Mouse (Mus musculus) CD4-positive helper T cell, adult 2 months (primary cell): ENCODE results near the gene Itsn1.

ENCODE experiments used
- DNase-seq: peaks from one replicate; pipeline ENCODE4 v3.0.0-alpha.2; 2012; ENCODE audit warnings: low read depth, missing footprints, low spot score

Itsn1 gene

DNA sequence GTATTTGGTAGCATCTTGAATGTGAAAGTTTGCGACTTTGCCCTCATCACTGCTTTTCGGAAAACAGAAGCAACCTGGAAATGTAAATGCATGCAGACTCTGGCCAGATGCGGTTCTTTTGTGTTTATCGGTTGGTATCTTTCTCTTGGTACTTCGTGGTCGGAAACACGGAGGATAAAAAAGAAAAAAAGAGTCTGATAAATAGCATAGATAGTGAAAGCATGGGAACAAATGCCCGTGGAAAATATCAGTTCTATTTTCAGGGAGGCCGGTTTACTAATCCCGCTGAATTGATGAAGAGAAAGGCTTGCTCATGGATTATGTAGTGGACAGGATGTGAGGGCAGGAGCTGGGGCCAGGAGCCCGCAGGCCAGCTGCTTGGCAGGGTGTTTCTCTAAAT lies 1.4 kb downstream of the Itsn1 start:
- DNase-seq, result peak; percentile 29

DNA sequence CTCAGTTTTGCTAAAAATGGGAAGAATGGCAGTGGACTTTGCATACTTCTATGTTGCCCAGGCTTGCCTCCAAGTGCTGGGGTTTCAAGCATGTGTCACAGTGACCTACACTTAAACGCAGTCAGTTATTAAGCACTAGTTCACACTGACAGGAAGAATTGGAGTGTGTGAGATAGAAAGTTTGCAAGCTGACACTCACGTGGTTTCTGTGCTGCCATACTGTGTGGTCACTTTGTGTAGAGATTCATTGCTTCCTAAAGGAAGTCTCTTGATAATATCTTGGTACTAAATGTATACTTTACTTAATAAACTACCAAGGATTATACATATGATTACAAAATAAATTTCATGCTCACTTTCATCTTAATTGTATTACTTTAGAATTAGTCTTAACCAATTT lies 3.7 kb downstream of the Itsn1 start:
- DNase-seq, result no peak

DNA sequence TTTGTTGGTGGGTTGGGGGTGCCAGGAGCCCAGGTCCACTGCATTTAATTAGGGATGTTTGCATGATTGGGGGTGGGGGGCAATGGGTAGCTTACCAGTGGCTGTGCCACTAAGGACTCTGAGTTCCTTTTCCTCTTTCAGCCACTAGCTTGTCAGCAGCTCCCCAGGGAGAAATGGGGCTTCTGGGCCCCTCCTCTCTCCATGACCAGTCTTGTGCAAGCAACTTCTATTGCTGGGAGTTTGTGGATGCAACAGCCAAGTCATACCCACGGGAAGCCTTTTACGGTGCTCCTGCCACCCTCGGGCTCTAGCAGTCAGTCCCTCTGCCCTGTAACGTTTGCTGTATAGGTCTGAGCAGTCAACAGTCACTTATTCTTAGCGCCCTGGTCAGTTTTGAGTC lies 5.7 kb downstream of the Itsn1 start:
- no peak for DNase-seq

DNA sequence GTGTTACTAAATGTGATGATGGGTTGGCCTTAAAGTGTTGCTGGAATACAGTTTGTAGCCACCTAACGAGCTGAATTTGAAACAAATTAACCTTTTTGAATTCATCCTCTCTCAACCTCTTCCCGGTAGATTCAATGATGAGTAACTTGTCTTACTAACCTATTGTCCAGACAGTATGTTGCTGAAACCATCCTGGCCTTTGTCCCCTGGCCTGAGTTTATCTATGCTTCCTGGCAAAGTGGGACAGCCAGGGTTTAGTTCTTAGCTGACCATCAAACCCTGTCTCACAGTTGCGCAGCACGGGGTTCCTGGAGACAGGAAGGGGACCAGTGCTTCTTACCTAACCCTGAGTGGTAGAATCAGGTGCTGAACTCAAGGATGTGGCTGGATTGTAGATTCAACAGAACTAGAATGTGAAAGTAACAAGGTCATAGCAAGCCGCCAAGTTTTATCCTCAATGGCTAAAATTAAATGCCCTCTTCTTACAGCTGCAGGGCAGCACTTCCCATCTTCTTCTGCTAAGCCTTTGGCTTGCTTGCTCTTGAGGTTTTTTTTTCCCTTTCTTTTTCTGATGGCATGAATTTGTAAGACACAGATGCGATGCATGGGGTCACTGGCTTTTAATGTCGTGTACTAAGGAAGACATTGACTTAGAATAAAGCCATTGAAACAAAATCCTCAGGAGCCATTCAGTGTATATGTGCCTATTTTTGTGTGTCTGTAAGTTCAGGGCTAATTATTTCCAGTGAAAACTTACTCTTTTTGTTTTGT lies 7.2 kb downstream of the Itsn1 start:
- no peak for DNase-seq

DNA sequence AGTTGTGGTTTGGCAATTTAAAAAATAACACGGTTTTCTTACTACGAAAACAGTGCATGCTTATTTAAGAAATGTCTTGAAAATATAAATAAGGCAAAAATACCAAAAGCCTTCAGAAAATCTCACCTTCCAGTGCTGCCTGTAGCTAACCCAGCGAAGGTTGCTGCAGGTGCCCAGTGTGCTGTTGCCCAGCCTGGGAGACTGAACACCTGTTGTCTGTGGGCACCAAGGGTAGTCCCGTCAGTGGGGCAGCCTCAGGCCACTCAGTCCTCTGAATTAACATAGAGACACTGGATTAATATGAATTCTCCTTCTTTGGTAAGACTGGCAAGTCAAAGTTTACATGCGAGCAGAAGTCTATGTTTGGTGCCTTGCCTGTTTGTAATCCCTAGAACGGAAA lies 9.4 kb downstream of the Itsn1 start:
- no peak for DNase-seq

DNA sequence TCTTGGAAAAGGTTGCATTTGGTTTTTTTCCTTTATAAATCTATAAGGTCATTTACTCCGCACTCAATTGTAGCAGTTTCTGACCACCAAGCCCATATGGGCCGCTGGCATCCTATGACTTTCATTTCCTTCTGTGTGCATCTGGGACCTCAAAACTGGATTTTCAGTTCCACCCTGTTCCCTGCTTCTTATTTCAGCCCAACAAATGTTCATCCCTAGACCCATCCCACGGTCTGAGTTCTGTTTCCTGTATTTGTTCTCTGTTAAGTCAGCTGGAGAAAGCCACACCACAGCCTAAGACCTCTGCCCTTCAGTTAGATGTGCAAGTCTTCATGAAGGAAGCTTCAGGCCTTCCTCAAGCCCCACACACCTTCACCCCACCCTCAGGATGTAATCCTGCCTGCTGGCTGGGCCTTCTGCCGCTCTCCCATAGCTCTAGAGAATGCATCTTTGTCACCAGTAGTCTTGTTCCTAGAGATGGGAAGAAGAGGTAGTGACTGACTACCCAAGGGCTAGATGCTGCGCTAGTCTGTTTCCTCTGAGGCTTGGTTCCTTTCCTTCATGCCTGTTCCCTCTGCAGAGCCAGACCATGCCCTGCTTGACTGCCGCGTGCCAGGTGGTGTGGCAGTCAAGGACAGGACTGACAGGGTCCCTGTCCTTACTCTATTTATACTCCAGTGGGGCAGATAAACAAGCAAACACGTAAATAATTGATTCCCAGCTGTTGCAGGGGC lies 11.3 kb downstream of the Itsn1 start:
- DNase-seq, result no peak

DNA sequence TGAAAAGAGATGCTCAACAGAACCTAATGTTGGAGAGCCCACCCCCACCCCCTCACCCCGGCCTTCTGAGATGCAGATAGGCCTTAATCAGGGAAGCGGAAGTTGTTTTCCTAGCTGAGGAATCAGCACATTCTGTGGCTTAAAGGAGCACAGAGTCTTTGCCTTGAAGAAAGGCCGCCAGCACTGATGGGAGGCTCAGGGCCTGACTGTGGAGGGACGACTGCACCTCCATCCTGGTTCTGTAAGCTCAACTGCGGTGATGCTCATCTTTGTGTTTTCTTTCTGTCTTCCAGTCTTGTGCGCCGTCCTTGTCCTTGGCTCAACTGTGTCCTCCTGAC lies 11.8 kb downstream of the Itsn1 start:
- DNase-seq, result no peak

DNA sequence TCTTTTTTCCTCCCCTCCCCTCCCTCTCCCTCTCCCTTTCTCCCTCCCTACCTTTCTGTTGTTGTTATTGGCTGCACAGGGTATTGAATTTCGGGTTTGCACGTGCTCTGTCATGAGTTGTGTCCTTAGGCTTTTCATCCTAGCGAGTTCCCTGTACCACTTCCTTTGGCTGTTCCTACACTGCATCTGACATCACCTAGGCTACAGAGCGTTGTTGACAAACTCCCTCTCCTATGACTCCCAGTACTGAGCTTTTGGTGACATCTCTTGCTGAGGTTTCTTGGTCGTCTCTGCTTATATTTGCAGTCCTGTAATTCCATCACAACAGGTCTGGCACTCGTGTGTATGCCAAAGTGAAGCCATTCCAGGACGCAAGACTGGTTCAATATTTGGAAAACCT lies 14.0 kb downstream of the Itsn1 start:
- no peak for DNase-seq

DNA sequence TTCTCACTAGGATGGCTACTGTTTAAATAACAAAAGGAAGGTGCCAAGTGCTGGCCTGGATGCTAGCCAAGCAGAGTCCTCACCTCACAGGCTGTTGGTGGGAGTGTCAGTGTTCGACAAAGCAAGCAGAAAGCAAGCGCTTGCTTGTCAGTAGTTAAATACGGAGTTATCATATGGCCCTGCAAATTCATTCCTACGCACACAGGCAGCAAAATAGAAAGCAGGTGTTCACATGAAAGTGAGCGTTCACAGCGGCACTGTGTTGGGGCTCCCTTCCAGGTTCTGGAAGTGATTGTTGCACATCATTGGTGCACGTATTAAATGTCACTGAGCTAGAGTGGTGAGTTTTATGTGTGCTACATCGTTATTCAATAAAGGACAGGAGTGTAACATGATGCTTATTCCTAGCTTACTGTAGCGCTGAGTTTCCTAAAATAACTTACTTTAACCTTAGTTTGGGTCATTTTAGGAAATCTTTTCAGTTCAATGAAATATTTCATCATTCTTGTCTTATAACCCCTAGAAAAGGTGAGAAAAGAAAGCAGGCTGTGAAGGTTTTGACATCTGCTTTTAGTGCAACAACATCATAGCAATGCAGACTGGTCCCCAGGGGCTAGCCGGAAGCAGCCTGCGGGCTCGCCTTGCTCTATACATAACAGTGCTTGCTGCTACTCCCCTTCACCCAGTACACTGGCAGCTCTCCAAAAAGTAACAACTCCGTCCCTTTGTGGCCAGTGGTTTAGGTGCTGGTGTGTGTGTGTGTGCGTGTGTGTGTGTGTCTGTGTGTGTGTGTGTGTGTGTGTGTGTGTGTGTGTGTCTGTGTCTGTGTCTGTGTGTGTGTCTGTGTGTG lies 17.2 kb downstream of the Itsn1 start:
- peak; percentile 26 for DNase-seq

DNA sequence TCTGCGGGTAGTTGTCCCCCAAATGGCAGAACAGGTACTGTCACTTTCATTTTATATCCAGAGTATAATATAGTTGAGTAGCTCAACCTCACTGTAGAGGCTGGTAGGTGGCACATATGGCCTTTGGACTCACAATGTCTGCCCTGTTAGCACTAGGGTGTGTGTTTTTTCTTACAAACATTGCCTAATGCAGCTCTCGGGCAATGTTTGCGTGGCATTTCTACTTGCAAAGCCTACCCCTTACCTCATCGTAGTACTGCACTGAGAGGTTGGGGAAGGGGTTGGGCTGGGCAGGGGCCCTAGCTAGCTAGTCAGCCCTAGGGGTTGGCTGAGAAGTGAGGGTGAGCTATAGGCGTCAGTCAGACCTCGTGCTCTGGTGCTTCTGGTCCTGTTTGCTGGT lies 18.5 kb downstream of the Itsn1 start:
- DNase-seq, result no peak

DNA sequence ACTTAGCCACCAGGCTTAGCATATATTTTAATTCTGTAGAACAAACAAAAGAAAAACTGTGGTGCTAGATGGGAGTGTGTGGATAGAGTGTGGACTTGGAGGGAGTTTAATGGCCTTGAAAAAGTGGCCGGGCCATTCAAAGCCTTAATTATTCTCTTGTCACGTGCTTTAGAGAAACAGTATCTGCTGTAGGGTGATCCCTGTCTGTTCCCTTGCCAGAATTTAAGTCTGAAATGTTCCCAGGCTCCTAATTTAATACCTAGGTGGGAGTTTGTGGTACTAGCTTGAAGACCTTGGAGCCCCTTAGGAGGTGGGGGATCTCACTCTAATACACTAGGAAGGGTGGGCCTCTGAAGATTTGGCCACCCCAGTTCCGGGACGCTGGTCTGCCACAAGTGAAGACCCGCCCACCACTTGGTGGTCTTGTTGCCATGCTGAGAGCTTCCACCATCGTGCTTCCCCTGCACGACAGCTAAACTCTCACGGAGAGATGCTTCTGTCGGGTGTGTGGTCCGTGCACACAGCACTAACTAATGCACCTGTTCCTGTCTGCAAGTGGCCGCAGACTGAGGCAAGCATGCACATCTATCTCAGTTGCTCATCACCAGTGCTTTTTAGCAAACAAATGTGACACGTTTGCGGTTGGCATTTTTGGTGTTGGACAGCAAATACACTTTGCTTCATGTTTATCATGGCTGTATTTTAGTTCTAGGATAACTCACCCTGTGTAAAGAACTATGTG lies 22.7 kb downstream of the Itsn1 start:
- DNase-seq, result no peak

DNA sequence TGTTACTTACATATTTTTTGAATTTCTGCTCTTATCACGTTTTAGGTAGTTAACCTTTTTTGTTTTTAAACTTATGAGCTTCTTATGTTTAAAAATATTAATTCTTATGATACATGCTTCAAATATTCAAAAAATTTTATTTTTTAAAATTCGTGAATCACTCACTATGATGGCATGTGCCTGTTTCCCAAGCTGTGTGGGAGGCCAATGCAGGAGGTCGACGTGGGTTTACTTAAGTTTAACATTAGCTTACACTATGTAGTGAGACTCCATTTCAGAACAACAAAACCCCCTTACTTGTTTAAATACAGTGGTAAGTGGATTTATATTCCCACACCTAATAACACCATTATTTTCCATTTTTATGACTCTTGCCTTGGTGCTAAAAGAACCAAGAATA lies 24.5 kb downstream of the Itsn1 start:
- no peak for DNase-seq

DNA sequence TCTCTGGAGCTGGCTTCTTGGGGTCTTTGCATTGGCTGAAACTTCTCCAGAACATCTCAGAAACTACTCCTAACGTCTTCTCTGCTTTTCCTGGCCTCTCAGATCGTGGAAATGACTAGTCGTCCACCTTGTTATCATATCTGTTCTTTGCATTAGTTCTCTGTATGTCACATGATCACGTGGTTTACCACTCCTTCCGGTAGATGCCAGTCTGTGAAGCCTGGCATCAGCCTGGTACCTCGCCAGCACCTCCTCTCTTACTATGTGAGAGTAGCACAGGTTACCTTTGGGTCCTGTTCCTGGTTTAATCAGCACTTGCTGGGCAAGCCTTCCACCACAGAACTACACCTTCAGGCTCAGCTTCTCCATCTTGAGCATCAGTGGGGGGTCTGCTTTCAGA lies 25.9 kb downstream of the Itsn1 start:
- DNase-seq, result peak; percentile 71

DNA sequence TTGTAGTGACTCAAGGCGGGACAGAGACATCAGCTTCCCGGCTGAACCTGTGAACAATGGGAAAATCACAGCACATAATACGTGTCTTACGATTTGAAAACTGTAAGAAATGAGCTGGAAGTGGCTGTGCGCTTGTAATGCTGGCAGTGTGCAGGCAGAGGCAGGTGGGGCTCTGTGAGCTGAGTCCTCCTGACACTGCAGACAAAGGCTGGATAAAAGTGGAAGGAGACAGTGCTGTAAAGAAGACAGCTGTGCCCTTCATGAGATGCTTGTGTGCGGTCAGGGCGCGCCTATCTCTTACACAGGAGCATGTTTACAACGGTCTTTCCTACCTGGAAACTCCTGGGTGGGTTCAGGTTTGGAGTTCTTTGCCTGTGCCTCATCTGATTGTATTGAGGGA lies 32.1 kb downstream of the Itsn1 start:
- DNase-seq, result no peak

DNA sequence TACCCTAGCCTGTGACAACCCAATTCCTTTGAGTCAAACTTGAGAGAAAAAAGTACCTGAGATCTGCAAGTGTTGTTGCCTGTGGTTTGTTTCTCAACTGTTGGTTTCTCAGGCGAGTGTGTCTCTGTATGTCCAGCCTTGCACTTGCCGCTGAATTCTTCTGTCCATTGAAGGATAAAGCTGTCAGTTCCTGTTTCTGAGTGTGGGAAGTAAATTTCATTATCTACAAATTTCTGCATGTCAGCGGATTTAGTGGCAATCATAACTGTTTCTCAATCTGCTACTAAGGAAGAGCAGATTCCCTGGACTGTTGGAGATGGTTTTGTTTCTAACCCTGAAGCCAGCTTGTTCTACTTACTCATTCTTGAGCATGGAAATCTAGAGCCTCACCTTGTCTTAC lies 32.7 kb downstream of the Itsn1 start:
- no peak for DNase-seq

DNA sequence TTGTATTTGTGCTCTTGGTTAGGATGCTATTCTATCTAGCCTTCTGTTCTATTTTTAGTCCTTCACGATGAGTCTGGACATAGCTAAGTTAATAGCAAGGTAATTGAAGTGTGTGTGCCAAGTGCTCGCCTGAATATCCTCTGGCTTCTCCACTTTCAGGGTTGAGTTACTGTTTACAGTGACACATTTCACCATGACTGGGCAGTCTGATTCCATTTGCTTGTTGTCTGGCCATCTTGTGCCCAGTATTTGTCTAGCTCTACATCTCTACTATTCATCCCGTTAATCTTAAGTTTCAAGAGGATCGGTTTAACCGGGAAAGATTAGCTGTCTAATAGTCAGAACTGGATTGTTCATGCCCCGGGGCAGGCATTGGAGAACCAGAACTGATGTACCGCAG lies 33.4 kb downstream of the Itsn1 start:
- DNase-seq, result no peak

DNA sequence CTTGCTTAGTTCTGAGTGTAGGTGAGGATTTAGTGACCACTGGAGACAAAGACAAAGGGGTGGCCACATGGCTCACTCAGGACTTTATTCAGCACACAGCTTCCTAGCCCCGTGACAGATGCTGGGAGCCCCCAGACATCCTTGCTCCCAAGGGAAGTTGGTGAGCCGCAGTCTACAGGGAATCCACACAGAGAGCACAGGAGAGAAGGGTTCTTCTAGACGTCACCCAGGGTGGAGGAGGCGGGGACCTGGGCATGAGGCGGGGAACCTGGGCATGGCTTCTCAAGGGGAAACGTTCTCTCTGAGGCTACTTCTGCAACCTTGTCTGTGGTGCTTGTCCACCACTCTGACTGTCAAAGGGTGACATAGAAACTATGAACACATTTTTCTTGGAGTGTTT lies 34.9 kb downstream of the Itsn1 start:
- DNase-seq, result no peak

DNA sequence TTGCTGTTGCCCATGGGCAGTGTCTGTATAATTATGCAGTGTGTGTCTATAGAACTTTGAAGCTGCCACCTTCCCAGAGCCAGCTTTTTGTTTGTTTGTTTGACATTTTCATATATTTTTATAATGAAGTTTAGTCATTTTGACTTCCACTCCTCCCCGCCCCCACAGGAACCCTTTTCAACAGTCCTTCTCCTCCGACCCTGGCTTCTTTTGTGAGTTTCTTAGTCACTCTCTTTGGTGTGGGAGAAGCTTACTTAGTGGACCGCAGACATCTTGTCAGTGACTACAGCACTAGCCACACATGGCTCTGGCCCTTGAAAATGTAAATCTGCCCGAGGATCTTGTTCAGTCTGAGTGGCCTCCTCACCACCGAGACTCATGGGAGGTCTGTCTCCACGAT lies 35.3 kb downstream of the Itsn1 start:
- no peak for DNase-seq

DNA sequence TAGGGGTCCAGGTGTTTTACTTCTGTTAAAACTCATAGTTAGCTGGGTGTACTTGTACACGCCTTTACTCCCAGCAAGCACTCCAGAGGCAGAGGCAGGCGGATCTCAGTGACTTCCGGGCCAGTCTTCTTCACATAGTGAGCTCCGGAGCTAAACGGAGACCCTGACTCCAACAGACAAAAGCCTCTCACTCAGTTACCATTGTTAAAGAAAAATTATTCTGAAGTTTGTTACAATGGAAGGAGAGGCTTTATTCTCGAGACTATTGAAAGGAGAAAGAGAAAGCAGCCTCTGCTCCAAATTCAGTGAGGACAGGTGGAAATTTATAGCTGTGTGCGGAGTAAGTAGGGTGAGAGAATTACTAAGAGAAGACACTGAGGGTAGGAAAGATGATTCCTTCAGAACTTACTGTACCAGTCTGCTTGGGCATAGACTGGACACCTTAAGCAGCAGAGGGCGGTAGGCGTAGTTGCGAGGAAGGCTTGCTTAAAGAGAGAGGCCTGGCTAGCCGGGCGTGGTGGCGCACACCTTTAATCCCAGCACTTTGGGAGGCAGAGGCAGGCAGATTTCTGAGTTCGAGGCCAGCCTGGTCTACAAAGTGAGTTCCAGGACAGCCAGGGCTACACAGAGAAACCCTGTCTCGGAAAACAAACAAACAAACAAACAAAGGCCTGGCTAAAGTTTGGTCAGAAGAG lies 36.2 kb downstream of the Itsn1 start:
- no peak for DNase-seq

DNA sequence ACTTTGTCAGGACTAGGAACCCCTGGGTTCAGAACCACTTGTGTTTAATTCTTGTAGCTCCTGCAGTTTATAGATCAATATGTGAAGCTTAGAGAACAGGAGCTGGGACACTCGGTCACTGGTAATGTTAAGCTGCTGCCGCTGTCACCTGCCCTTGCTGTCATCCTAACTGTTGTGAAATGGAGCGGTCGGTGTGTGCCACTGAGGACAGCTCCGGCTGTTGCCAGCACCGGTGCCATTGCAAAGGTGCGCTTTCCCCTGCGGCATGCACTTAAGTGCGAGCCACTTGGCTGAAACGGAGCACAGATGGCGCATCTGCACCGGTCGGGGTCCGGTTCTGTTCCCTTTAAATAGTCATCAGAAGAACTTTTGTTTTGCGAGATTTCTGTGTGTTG lies 36.7 kb downstream of the Itsn1 start:
- DNase-seq, result no peak

DNA sequence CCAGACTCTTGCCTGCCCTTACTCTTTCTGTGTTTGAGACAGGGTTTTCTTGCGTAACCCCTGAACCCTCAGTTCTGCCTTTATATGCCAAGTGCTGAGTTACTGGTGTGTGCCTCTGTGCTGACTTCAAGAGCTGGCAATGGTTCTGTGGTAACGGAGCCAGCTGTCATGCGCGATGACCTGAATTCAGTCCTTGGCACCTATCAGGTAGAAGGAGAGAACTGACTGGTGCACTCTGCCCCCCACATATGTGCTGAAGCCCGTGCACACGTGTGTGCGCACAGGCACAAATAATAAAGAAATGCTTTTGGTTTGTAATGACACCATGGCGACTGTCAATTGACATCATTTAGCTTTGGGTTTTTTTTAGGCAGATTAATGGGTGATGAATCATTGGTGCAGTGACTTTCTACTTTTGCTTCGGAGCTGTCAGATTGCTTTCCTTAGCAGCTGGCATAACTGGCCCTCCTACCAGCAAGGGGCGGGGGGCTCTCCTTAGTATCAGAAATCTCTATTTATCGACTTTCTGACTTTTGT lies 38.2 kb downstream of the Itsn1 start:
- no peak for DNase-seq
